Mouse (Mus musculus) right cerebral cortex, adult 18-20 months (tissue): ENCODE measurements around the gene Tns1.

Experiments
- DNase-seq: peaks from one replicate; pipeline ENCODE4 v3.0.0; 2022; ENCODE audit warnings: mixed read lengths

The Tns1 gene

GRCm38 (mm10) chr1:74057501-74057900, 66.7 kb downstream of the Tns1 start:
- DNase-seq: no peak

- DNase-seq: no peak
These were observed 68.7 kb downstream of the Tns1 start for GRCm38 (mm10) chr1:74055552-74055951.

GRCm38 (mm10) chr1:74054471-74054870, 69.8 kb downstream of the Tns1 start:
- DNase-seq: no peak

GRCm38 (mm10) chr1:74054007-74054406, 70.2 kb downstream of the Tns1 start:
- no peak for DNase-seq

GRCm38 (mm10) chr1:74053068-74053467, 71.2 kb downstream of the Tns1 start:
- DNase-seq: no peak

GRCm38 (mm10) chr1:74051349-74051748, 72.9 kb downstream of the Tns1 start:
- no peak for DNase-seq

GRCm38 (mm10) chr1:74049430-74049829, 74.8 kb downstream of the Tns1 start:
- no peak for DNase-seq

- no peak for DNase-seq
These were observed 76.5 kb downstream of the Tns1 start for GRCm38 (mm10) chr1:74047722-74048121.

GRCm38 (mm10) chr1:74047311-74047710, 76.9 kb downstream of the Tns1 start:
- DNase-seq: no peak

- DNase-seq: no peak
These were observed 79.2 kb downstream of the Tns1 start for GRCm38 (mm10) chr1:74045034-74045433.

- DNase-seq: no peak
These were observed 79.8 kb downstream of the Tns1 start for GRCm38 (mm10) chr1:74044421-74044820.

GRCm38 (mm10) chr1:74043584-74044105, 80.6 kb downstream of the Tns1 start:
- DNase-seq: no peak

GRCm38 (mm10) chr1:74042711-74043467, 81.4 kb downstream of the Tns1 start:
- DNase-seq: no peak

- no peak for DNase-seq
These were observed 82.6 kb downstream of the Tns1 start for GRCm38 (mm10) chr1:74041692-74042091.

GRCm38 (mm10) chr1:74041178-74041577, 83.1 kb downstream of the Tns1 start:
- no peak for DNase-seq

GRCm38 (mm10) chr1:74036560-74037390, 87.5 kb downstream of the Tns1 start:
- no peak for DNase-seq

- DNase-seq: no peak
These were observed 88.2 kb downstream of the Tns1 start for GRCm38 (mm10) chr1:74035912-74036489.

- no peak for DNase-seq
These were observed 88.8 kb downstream of the Tns1 start for GRCm38 (mm10) chr1:74035487-74035886.

GRCm38 (mm10) chr1:74034736-74035135, 89.5 kb downstream of the Tns1 start:
- no peak for DNase-seq

GRCm38 (mm10) chr1:74034211-74034610, 90.0 kb downstream of the Tns1 start:
- no peak for DNase-seq

GRCm38 (mm10) chr1:74033407-74033806, 90.8 kb downstream of the Tns1 start:
- no peak for DNase-seq

- DNase-seq: no peak
These were observed 91.3 kb downstream of the Tns1 start for GRCm38 (mm10) chr1:74032966-74033365.
